Mouse (Mus musculus) lung, postnatal 0 days (tissue): ENCODE measurements around the gene Aff3.

Experiments used
- CTCF ChIP-seq: IDR thresholded peaks from 2 replicates; pipeline ENCODE4 v1.5.1; 2016; ENCODE audit warnings: antibody characterized with exemption, mild to moderate bottlenecking
- EP300 ChIP-seq: IDR thresholded peaks from 2 replicates; pipeline ENCODE4 v1.6.1; 2016; ENCODE audit warnings: antibody characterized with exemption, mild to moderate bottlenecking, control low read depth

DNA sequence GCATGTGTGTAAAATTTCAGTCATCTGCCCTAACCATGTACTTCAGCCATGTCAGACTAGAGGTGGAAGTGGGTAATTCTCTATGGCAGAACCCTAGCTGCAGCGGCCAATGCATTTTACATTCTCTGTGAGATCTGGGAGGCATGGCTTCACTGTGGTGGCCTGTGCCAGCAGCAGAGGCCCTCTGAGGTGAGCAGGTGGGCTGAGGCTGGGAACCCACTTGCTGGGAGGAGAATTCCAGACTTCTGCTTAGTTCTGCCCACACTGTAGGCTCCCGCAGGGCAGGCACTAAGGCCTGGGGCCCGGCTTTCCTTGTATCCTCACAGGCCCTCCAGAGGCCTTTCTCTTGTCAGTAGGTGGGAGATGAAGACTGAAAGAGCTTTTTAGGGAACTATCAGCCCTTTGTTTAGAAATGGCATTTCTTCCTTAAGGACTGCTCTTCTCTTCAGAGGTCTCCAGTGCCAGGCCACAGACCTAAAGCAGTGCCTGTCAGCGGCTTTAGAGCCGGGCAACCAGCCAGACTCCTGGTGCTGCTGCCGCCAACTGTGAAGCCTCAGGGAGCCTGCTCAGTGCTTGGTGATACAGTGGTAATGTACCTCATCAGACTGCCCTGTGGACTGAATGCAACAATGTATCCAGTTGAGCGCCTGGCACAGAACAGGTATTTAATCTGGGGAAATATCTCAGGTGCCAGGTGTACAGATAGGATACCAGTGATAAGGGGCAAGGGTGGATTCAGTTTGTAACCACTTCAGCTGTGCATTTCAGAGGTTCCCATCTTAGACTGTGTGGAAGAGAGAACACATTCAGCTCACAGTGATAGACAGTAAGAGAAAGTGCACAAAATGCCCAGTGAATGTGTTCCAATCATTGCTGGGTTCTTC lies 356.7 kb downstream of the Aff3 start:
- TF ChIP-seq CTCF: peak; percentile 13; the same call in 1 of the 2 replicates
- TF ChIP-seq EP300: no peak
